Mouse (Mus musculus) heart, embryonic 11.5 days (tissue): ENCODE data around the gene Loxl3. TPM values are rescaled to one million over a fixed set of nuclear protein-coding genes. Genes with fewer than 3 reads are reported as not detected.

Experiments used
- ATAC-seq: fragments of 200-750 bp; cut with Nextera tagmentation; replicated peaks from 2 replicates; pipeline ENCODE4 v1.8.0; 2017; ENCODE audit warnings: moderate library complexity; ENCODE audit not compliant: insufficient number of reproducible peaks, low FRiP score, low TSS enrichment
- H3K27ac ChIP-seq: fragments of 300-500 bp; sonication (generic); 2 replicates; pipeline ENCODE4 v1.5.1; 2014; ENCODE audit warnings: mild to moderate bottlenecking, low read depth, low read length
- H3K27me3 ChIP-seq: fragments of 300-500 bp; sonication (generic); 2 replicates; pipeline ENCODE4 v1.6.1; 2014; ENCODE audit warnings: mild to moderate bottlenecking, low read length, mixed read lengths; ENCODE audit not compliant: control insufficient read depth, insufficient read depth
- H3K36me3 ChIP-seq: fragments of 300-500 bp; sonication (generic); 2 replicates; pipeline ENCODE4 v1.6.1; 2014; ENCODE audit warnings: mild to moderate bottlenecking, low read length, moderate library complexity, mixed read lengths; ENCODE audit not compliant: control insufficient read depth, insufficient read depth
- H3K4me1 ChIP-seq: fragments of 300-500 bp; sonication (generic); 2 replicates; pipeline ENCODE4 v1.6.1; 2014; ENCODE audit warnings: low read length; ENCODE audit not compliant: control insufficient read depth, insufficient read depth
- H3K4me2 ChIP-seq: fragments of 300-500 bp; sonication (generic); 2 replicates; pipeline ENCODE4 v1.6.1; 2014; ENCODE audit warnings: mild to moderate bottlenecking, moderate library complexity
- H3K4me3 ChIP-seq: fragments of 300-500 bp; sonication (generic); 2 replicates; pipeline ENCODE4 v1.5.1; 2014; ENCODE audit warnings: low read depth, low read length
- H3K9ac ChIP-seq: fragments of 300-500 bp; sonication (generic); 2 replicates; pipeline ENCODE4 v1.6.1; 2014; ENCODE audit warnings: mild to moderate bottlenecking, low read depth, low read length, moderate library complexity
- H3K9me3 ChIP-seq: fragments of 300-500 bp; sonication (generic); replicated peaks from 2 replicates; pipeline ENCODE4 v1.6.1; 2016; ENCODE audit warnings: low read length; ENCODE audit not compliant: control insufficient read depth
- WGBS: fragments of 180-500 bp; shearing (Covaris S2); extraction: QIAGEN DNeasy Blood & Tissue Kit; methylation state at CpG from one replicate; pipeline ENCODE4 v1.1.7; 2014; ENCODE audit not compliant: insufficient replicate concordance; 5-methylcytosine and 5-hydroxymethylcytosine counted together
- polyA plus RNA-seq: library from polyadenylated mRNA; unstranded; fragments of >200 nt; fragmentation: Nextera tagmentation; extraction: Ambion mirVana; gene quantifications from 2 replicates; pipeline ENCODE4 v1.2.1, GENCODE M21; 2014

Gene Loxl3
- polyA plus RNA-seq, 1 experiment from 2014 or later: 4.5 TPM

- no peak for ATAC-seq
- 2% methylated on average over 26 of the region's 26 CpGs for WGBS
- peaks cover 7% of the 10 kb centered on the region; the same call in 1 of the 2 replicates for H3K36me3 ChIP-seq
Observed at GRCm38 (mm10) chr6:83053136-83053960, 19.4 kb downstream of the Loxl3 start.

DNA sequence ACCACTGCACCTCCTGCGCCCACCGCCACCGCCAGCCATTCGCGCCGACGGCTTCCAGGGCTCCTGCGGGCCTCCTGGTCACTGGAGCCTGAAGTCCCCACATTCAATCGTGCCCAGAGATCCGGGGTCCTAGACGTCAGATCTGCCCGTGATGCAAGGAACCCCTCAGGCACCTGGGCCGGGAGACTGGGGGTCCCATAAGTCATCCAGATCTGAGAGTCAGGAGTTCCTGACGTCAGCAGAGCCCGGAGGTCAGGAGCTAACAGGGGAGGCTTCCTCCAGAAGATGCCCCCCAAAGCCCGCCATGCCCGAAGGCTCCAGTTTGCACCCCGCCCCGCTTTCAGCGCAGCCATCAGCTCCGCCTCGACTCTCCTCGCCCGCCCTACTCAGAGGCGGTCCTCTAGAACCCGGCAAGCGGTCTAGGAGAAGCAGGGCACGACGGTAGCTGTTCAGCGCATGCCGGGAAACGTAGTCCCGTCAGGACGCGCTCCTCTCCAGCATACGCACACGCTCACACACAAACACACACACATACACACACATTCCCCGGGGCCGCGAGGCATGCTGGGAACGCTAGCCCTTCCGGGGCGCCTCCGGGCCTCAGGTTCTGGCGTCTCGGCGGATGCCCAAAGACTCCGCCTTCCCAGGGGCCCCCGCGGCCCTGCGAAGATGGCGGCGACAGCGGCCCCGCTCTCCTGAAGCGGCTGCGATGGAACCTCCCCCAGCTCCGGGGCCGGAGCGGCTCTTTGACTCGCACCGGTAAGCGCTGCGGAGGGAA, 20.3 kb downstream of the Loxl3 start, which contains the start of gene Aup1:
Aup1 (plus strand) TSS at position 448 of the 778 bp plus-strand sequence.
- peaks cover 7% of the 10 kb centered on the region; the same call in 1 of the 2 replicates for H3K36me3 ChIP-seq
- H3K4me2 ChIP-seq: peak within 1 kb of the TSS; percentile 81
- ATAC-seq: peak; percentile 93
- peak within 1 kb of the TSS; percentile 97 for H3K9ac ChIP-seq
- peaks cover 10% of the 10 kb centered on the region for H3K27me3 ChIP-seq
- H3K9me3 ChIP-seq: no peaks in the 10 kb centered on the region
- H3K4me3 ChIP-seq: peak within 1 kb of the TSS; percentile 96
- H3K27ac ChIP-seq: peak within 1 kb of the TSS; percentile 83
- under 1% methylated on average over 63 of the region's 64 CpGs for WGBS
- peaks cover 17% of the 10 kb centered on the region for H3K4me1 ChIP-seq

More at GRCm38 (mm10) chr6:83053136-83053960, 19.4 kb downstream of the Loxl3 start:
- Histone ChIP-seq H3K4me1 (peaks cover 17% of the 10 kb centered on the region), H3K9ac (peak overlapping the region; percentile 97), H3K4me2 (peak overlapping the region; percentile 81), H3K27ac (peak overlapping the region; percentile 83), H3K27me3 (peaks cover 18% of the 10 kb centered on the region), H3K4me3 (peak overlapping the region; percentile 96), H3K9me3 (no peaks in the 10 kb centered on the region)

GRCm38 (mm10) chr6:83054871-83055431, 21.0 kb downstream of the Loxl3 start, which contains the start of gene Htra2:
Gene Htra2, minus strand, starts transcription at chr6:83055273.
- H3K4me2 ChIP-seq: peak within 1 kb of the TSS; percentile 81
- H3K36me3 ChIP-seq: peaks cover 7% of the 10 kb centered on the region; the same call in 1 of the 2 replicates
- peak within 1 kb of the TSS; percentile 97 for H3K9ac ChIP-seq
- H3K27me3 ChIP-seq: peaks cover 6% of the 10 kb centered on the region
- H3K4me1 ChIP-seq: peaks cover 19% of the 10 kb centered on the region
- H3K27ac ChIP-seq: peak within 1 kb of the TSS; percentile 83
- peak; percentile 27 for ATAC-seq
- no peaks in the 10 kb centered on the region for H3K9me3 ChIP-seq
- peak within 1 kb of the TSS; percentile 96 for H3K4me3 ChIP-seq
- WGBS: under 1% methylated on average over 50 of the region's 50 CpGs

DNA sequence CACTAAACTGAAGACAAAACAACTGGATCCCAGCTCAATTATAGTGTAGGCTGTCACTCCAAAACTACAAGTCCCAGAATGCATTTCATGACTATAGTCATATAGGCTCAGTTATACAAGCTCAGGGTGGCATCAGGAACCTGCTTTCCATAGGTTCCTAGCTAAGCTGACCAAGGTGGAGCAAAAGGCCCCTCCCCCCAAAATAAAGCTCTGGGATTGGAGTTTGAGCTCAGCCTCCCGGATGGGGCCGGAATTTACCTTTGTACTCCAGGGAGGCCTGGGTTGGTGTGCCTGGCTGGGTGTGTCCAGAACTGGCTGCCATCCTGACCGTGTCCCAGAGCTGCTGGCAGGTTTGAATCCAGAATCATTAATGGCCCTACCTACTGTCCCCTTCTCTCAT, 23.8 kb downstream of the Loxl3 start, which contains the start of gene Dqx1:
Dqx1 (plus strand) TSS at position 55 of the 400 bp plus-strand sequence.
- Histone ChIP-seq H3K9ac (no peak within 1 kb of the TSS), H3K27me3 (peaks cover 26% of the 10 kb centered on the region), H3K9me3 (no peaks in the 10 kb centered on the region), H3K4me1 (peaks cover 15% of the 10 kb centered on the region), H3K4me2 (no peak within 1 kb of the TSS), H3K27ac (no peak within 1 kb of the TSS), H3K36me3 (peaks cover 4% of the 10 kb centered on the region; the same call in 1 of the 2 replicates), H3K4me3 (no peak within 1 kb of the TSS)
- WGBS: 61% methylated on average over 3 of the region's 3 CpGs
- no peak for ATAC-seq

GRCm38 (mm10) chr6:83058725-83059124, 24.8 kb downstream of the Loxl3 start:
- WGBS: 87% methylated on average over 2 of the region's 2 CpGs
- H3K4me2 ChIP-seq: no peak overlapping the region
- H3K27me3 ChIP-seq: peaks cover 36% of the 10 kb centered on the region

DNA sequence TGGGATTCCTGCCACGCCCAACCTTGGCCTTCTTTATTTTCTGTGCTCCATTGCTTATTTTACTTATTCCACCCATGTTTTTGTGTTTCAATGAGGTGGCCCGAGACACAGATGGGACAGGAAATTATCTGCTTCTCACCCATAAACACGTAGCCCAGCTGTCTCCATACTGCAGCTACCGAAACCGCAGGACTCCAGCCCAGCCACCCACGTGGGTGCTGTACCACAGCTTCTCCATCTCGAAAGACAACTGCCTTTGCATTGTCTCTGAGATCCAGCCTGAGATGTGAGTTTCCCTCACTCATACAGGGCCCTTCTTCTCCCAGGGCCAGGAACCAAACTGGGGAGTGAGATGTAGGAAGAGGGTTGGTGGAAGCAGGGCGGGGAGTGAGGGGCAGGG, 32.0 kb downstream of the Loxl3 start:
- no peak overlapping the region for H3K27ac ChIP-seq
- H3K9me3 ChIP-seq: no peaks in the 10 kb centered on the region
- no peak overlapping the region for H3K9ac ChIP-seq
- no peak for ATAC-seq
- H3K4me3 ChIP-seq: no peak overlapping the region
- H3K4me1 ChIP-seq: peaks cover 15% of the 10 kb centered on the region
- no peaks in the 10 kb centered on the region for H3K36me3 ChIP-seq
- no peak overlapping the region for H3K4me2 ChIP-seq
- 34% methylated on average over 8 of the region's 8 CpGs for WGBS
- peaks cover 98% of the 10 kb centered on the region for H3K27me3 ChIP-seq

More at GRCm38 (mm10) chr6:83058725-83059124, 24.8 kb downstream of the Loxl3 start:
- no peak overlapping the region for H3K27ac ChIP-seq
- no peak for ATAC-seq
- H3K9me3 ChIP-seq: no peaks in the 10 kb centered on the region
- H3K36me3 ChIP-seq: peaks cover 4% of the 10 kb centered on the region; the same call in 1 of the 2 replicates
- no peak overlapping the region for H3K9ac ChIP-seq
- H3K4me1 ChIP-seq: peaks cover 10% of the 10 kb centered on the region
- no peak overlapping the region for H3K4me3 ChIP-seq

- 22% methylated on average over 6 of the region's 6 CpGs for WGBS
- no peak overlapping the region for H3K27ac ChIP-seq
- H3K9ac ChIP-seq: no peak overlapping the region
- ATAC-seq: no peak
- H3K4me3 ChIP-seq: no peak overlapping the region
- H3K4me2 ChIP-seq: no peak overlapping the region
- H3K36me3 ChIP-seq: no peaks in the 10 kb centered on the region
- peaks cover 98% of the 10 kb centered on the region for H3K27me3 ChIP-seq
- H3K9me3 ChIP-seq: no peaks in the 10 kb centered on the region
- H3K4me1 ChIP-seq: peaks cover 15% of the 10 kb centered on the region
Observed at GRCm38 (mm10) chr6:83066441-83066840, 32.5 kb downstream of the Loxl3 start.

- no peak for ATAC-seq
- Histone ChIP-seq H3K36me3 (no peaks in the 10 kb centered on the region), H3K4me3 (peak overlapping the region; percentile 27), H3K27ac (no peak overlapping the region), H3K4me1 (peaks cover 15% of the 10 kb centered on the region), H3K4me2 (peak overlapping the region; percentile 56; the same call in 1 of the 2 replicates), H3K9me3 (no peaks in the 10 kb centered on the region), H3K9ac (no peak overlapping the region), H3K27me3 (peaks cover 98% of the 10 kb centered on the region)
- 2% methylated on average over 8 of the region's 8 CpGs for WGBS
Observed at GRCm38 (mm10) chr6:83068221-83068620, 34.2 kb downstream of the Loxl3 start.
